Mouse (Mus musculus) neural tube, embryonic 15.5 days (tissue): ENCODE measurements around the gene Terb2. TPM values are rescaled to one million over a fixed set of nuclear protein-coding genes. Genes with fewer than 3 reads are reported as not detected.

Experiments
- ATAC-seq: fragments of 200-750 bp; cut with Nextera tagmentation; 2 replicates; pipeline ENCODE4 v1.8.0; 2017; ENCODE audit warnings: mild to moderate bottlenecking, moderate TSS enrichment, moderate library complexity; ENCODE audit not compliant: low FRiP score
- H3K27ac ChIP-seq: fragments of 300-500 bp; sonication (generic); replicated peaks from 2 replicates; pipeline ENCODE4 v1.5.1; 2015; ENCODE audit warnings: mild to moderate bottlenecking, inconsistent platforms
- H3K27me3 ChIP-seq: fragments of 300-500 bp; sonication (generic); replicated peaks from 2 replicates; pipeline ENCODE4 v1.6.1; 2015; ENCODE audit warnings: inconsistent platforms
- H3K36me3 ChIP-seq: fragments of 300-500 bp; sonication (generic); 2 replicates; pipeline ENCODE4 v1.6.1; 2015; ENCODE audit warnings: inconsistent platforms
- H3K4me1 ChIP-seq: fragments of 300-500 bp; sonication (generic); 2 replicates; pipeline ENCODE4 v1.6.1; 2015; ENCODE audit warnings: inconsistent platforms
- H3K4me2 ChIP-seq: fragments of 300-500 bp; sonication (generic); 2 replicates; pipeline ENCODE4 v1.6.1; 2015; ENCODE audit warnings: inconsistent platforms, mild to moderate bottlenecking, moderate library complexity
- H3K4me3 ChIP-seq: fragments of 300-500 bp; sonication (generic); replicated peaks from 2 replicates; pipeline ENCODE4 v1.5.1; 2015; ENCODE audit warnings: mild to moderate bottlenecking, inconsistent platforms
- H3K9ac ChIP-seq: fragments of 300-500 bp; sonication (generic); replicated peaks from 2 replicates; pipeline ENCODE4 v1.6.1; 2015; ENCODE audit warnings: mild to moderate bottlenecking, inconsistent platforms
- H3K9me3 ChIP-seq: fragments of 300-500 bp; sonication (generic); replicated peaks from 2 replicates; pipeline ENCODE4 v1.6.1; 2016; ENCODE audit warnings: inconsistent platforms
- WGBS: fragments of 180-500 bp; shearing (Covaris S2); methylation state at CpG from one replicate; pipeline ENCODE4 v1.1.7; 2015; ENCODE audit warnings: mixed read lengths; 5-methylcytosine and 5-hydroxymethylcytosine counted together
- polyA plus RNA-seq: library from polyadenylated mRNA; unstranded; fragments of >200 nt; fragmentation: Nextera tagmentation; extraction: Ambion mirVana; gene quantifications from 2 replicates; pipeline ENCODE4 v1.2.1, GENCODE M21; 2015

Gene Terb2
- not detected in 2 replicates for polyA plus RNA-seq

DNA sequence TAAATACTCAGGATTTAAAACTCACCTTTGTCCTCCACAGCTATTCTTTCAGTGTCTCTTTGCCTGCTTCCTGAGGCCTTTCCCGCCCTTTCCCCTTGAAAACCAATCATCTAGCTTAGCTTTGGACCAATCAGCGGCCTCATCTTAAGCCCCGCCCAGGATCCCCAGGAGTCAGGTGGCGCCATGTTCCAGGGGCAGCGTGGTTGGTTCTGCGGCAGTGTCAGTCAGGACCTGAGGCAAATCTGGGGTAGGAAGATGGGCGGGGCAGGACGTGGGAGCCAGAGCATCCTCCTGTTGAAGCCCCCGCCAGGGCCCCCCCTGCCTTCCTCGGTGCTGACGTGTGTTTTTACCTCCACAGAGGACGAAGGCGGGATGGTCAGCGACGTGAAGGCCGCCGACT, at the start of gene Terb2, which contains the start of gene Patl2:
Terb2 (plus strand) TSS at position 167 of the 400 bp plus-strand sequence.
Patl2 (minus strand) TSS at position 84 of the 400 bp plus-strand sequence.
- Histone ChIP-seq H3K4me1 (no peaks in the 10 kb centered on the region), H3K27ac (no peak within 1 kb of the TSS), H3K9ac (no peak within 1 kb of the TSS), H3K4me3 (no peak within 1 kb of the TSS), H3K9me3 (no peaks in the 10 kb centered on the region), H3K4me2 (no peak within 1 kb of the TSS), H3K27me3 (no peaks in the 10 kb centered on the region), H3K36me3 (no peaks in the 10 kb centered on the region)
- no peak for ATAC-seq
- 84% methylated on average over 17 of the region's 17 CpGs for WGBS

DNA sequence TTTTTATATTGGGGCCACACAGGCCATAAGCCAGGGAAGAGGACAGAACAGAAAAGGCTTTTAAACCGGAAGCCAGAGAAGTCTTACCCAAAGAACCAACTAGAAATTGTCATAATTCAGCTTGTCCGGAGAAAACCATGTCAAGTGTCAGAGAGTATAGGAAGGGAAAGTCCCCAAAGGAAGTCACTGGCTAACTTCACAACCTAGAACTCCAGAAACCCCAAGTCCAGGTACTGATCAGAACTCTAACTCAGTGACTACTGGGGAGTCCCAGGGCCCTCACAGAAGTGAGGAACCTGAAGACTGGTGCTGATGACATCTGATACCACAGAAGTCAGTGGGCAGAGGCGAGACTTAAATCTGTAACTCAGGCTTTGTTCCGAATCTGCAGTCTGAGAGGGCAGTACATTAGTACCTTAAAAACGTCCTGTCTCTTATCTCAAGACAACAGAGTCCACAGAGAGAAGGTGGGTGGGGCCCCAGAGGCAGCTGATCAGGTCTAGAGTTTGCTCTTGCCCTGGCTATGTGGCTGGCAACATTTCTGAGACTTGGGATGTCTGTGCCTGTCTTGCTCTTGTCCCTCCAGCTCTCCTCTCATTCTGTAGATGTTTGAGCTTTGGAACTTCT, 48.1 kb upstream of the Terb2 start:
- Histone ChIP-seq H3K9me3 (no peaks in the 10 kb centered on the region), H3K9ac (no peak overlapping the region), H3K27ac (no peak overlapping the region), H3K4me2 (no peak overlapping the region), H3K4me1 (no peaks in the 10 kb centered on the region), H3K36me3 (no peaks in the 10 kb centered on the region), H3K4me3 (no peak overlapping the region), H3K27me3 (no peaks in the 10 kb centered on the region)
- no peak for ATAC-seq
- 70% methylated on average over 5 of the region's 5 CpGs for WGBS

DNA sequence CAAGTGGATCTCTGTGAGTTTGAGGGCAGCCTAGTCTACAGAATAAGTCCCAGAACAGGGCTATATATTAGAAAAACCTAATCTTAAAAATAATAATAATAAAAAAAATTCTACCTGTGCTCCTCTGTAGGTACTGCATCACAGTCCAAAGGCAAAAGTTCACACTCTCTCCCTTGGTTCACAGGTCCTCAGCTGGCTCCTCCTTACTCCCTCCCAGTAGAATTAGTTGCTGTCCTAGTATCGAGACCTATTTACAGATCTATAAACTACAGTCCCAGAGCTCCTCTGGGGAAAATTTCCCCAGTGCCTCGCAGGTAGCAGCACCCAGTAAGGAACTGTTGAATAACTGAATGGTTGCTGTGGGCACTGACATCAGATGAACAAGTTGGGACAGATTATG, 45.3 kb upstream of the Terb2 start:
- H3K4me3 ChIP-seq: no peak overlapping the region
- no peak for ATAC-seq
- H3K9me3 ChIP-seq: no peaks in the 10 kb centered on the region
- H3K4me2 ChIP-seq: no peak overlapping the region
- no peak overlapping the region for H3K9ac ChIP-seq
- no peaks in the 10 kb centered on the region for H3K27me3 ChIP-seq
- H3K27ac ChIP-seq: no peak overlapping the region
- no peaks in the 10 kb centered on the region for H3K4me1 ChIP-seq
- no peaks in the 10 kb centered on the region for H3K36me3 ChIP-seq
- 86% methylated on average over 2 of the region's 2 CpGs for WGBS

- Histone ChIP-seq H3K27ac (no peak overlapping the region), H3K36me3 (no peaks in the 10 kb centered on the region), H3K9me3 (no peaks in the 10 kb centered on the region), H3K27me3 (no peaks in the 10 kb centered on the region), H3K4me3 (no peak overlapping the region), H3K4me1 (no peaks in the 10 kb centered on the region), H3K9ac (no peak overlapping the region), H3K4me2 (no peak overlapping the region)
- 82% methylated on average over 5 of the region's 5 CpGs for WGBS
- ATAC-seq: no peak
Observed at GRCm38 (mm10) chr2:122141332-122141967, 44.6 kb upstream of the Terb2 start.

DNA sequence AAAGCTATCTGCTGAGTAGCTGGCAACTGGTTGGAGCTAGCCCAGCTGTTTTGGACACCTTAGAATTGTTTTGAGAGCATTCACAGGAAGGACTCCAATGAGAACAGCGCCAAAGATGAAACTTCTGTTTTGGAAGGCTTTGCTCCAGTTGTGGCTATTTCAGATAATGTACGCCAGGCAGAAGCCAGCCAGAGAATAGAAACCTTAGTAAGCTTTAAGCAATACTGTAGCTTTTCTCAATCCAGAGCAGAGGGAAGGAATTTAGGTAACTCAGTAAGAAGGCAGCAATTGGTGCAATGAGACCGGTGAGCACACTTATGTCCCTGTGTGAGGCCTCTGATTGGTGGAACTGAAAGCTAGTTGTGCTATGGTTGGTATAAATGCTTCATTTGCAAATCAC, 43.0 kb upstream of the Terb2 start:
- 94% methylated on average over 3 of the region's 3 CpGs for WGBS

DNA sequence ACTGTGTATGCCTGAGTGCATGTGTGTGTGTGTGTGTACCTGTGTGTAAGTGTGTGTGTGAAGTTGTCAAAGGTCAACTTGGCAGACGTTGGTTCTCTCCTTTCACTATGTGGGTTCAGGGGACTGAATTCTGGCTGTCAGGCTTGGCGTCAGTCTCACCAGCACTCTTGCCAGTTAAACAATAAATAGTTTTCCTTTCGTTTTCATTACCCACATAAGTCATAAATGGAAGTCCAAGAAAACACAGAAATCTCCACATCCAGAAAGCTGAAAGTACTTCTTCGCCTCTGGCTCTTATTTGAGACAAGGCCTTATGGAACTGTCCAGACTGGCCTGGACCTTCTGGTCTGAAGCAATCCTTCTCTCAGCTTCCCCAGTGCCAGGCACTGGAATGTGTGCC, 40.3 kb upstream of the Terb2 start:
- no peaks in the 10 kb centered on the region for H3K36me3 ChIP-seq
- H3K9me3 ChIP-seq: no peaks in the 10 kb centered on the region
- H3K4me2 ChIP-seq: no peak overlapping the region
- H3K4me3 ChIP-seq: no peak overlapping the region
- H3K27me3 ChIP-seq: no peaks in the 10 kb centered on the region
- no peak for ATAC-seq
- H3K9ac ChIP-seq: no peak overlapping the region
- peaks cover 7% of the 10 kb centered on the region; the same call in 1 of the 2 replicates for H3K4me1 ChIP-seq
- H3K27ac ChIP-seq: no peak overlapping the region
- WGBS: 74% methylated on average over 4 of the region's 4 CpGs

More for the DNA sequence above, 43.0 kb upstream of the Terb2 start:
- Histone ChIP-seq H3K27me3 (no peaks in the 10 kb centered on the region), H3K9me3 (no peaks in the 10 kb centered on the region), H3K27ac (no peak overlapping the region), H3K36me3 (no peaks in the 10 kb centered on the region), H3K9ac (no peak overlapping the region), H3K4me2 (no peak overlapping the region), H3K4me1 (peaks cover 5% of the 10 kb centered on the region; the same call in 1 of the 2 replicates), H3K4me3 (no peak overlapping the region)
- ATAC-seq: no peak

GRCm38 (mm10) chr2:122146687-122147086, 39.4 kb upstream of the Terb2 start:
- WGBS: 70% methylated on average over 6 of the region's 6 CpGs
- Histone ChIP-seq H3K4me2 (peak overlapping the region; percentile 93; the same call in 1 of the 2 replicates), H3K36me3 (no peaks in the 10 kb centered on the region), H3K4me3 (no peak overlapping the region), H3K9me3 (no peaks in the 10 kb centered on the region), H3K4me1 (peaks cover 7% of the 10 kb centered on the region; the same call in 1 of the 2 replicates), H3K27ac (no peak overlapping the region), H3K9ac (no peak overlapping the region), H3K27me3 (no peaks in the 10 kb centered on the region)
- ATAC-seq: no peak

DNA sequence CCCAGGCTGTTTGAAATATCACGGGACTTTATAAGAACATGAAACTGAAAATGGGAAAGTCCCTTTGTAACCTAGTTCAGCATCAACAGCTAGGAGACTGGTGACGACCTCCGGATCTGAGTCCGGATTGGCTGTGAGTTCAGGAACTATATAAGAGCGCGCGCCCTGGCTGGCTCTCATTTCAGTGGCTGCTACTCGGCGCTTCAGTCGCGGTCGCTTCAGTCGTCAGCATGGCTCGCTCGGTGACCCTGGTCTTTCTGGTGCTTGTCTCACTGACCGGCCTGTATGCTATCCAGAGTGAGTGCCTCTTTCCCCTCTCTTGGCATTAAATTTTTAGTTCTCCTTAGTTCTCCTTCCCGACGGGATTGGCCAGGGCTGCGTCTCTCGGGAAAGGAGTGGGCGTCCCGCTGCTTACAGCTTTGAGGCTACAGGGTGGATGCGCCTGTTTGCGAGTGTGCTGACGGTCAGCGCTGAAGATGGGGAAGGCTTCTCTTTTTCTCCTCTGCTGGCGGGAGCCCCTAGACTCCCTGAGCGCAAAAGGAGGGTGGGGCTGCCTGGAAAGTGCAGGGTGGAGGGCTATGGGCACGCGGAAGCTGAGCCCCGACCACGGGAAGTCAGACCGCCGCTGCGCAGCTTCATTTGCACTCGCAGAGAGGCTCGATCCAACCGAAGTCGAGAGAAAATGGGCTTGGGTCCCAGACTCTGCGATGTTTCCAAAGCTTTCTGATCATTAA, 38.4 kb upstream of the Terb2 start, which contains the start of gene B2m:
B2m (plus strand) TSS at position 179 of the 734 bp plus-strand sequence.
- Histone ChIP-seq H3K9me3 (no peaks in the 10 kb centered on the region), H3K4me2 (peak within 1 kb of the TSS; percentile 93), H3K4me1 (peaks cover 7% of the 10 kb centered on the region; the same call in 1 of the 2 replicates), H3K4me3 (peak within 1 kb of the TSS; percentile 51), H3K27ac (peak within 1 kb of the TSS; percentile 68), H3K27me3 (no peaks in the 10 kb centered on the region), H3K36me3 (no peaks in the 10 kb centered on the region), H3K9ac (peak within 1 kb of the TSS; percentile 46)
- ATAC-seq: peak; percentile 99
- under 1% methylated on average over 40 of the region's 40 CpGs for WGBS

- peak overlapping the region; percentile 68; the same call in 1 of the 2 replicates for H3K27ac ChIP-seq
- no peaks in the 10 kb centered on the region for H3K36me3 ChIP-seq
- H3K9me3 ChIP-seq: no peaks in the 10 kb centered on the region
- H3K4me1 ChIP-seq: peaks cover 7% of the 10 kb centered on the region; the same call in 1 of the 2 replicates
- H3K4me3 ChIP-seq: peak overlapping the region; percentile 51
- peak overlapping the region; percentile 93 for H3K4me2 ChIP-seq
- ATAC-seq: no peak
- peak overlapping the region; percentile 46 for H3K9ac ChIP-seq
- 33% methylated on average over 18 of the region's 18 CpGs for WGBS
- no peaks in the 10 kb centered on the region for H3K27me3 ChIP-seq
Observed at GRCm38 (mm10) chr2:122148242-122148917, 37.7 kb upstream of the Terb2 start.

DNA sequence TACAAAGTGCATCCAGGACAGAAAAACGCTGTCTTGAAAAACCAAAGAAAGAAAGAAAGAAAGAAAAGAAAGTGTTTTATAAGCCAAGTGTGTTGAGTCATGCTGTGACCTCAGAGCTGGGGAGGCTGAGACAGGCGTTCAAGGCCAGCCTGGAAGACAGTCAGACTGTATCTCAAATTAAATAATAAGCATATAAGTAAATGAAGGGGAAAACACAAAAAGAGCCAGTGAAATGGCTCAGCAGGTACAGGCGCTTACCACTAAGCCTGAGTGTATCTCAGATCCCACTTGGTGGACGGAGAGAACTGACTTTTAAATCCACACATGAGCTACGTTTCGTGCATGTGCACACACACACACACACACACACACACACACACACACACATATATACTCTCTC, 36.8 kb upstream of the Terb2 start:
- Histone ChIP-seq H3K4me3 (no peak overlapping the region), H3K4me1 (peaks cover 7% of the 10 kb centered on the region; the same call in 1 of the 2 replicates), H3K4me2 (no peak overlapping the region), H3K36me3 (no peaks in the 10 kb centered on the region), H3K27ac (no peak overlapping the region), H3K27me3 (no peaks in the 10 kb centered on the region), H3K9ac (no peak overlapping the region), H3K9me3 (no peaks in the 10 kb centered on the region)
- no peak for ATAC-seq
- 98% methylated on average over 6 of the region's 6 CpGs for WGBS

DNA sequence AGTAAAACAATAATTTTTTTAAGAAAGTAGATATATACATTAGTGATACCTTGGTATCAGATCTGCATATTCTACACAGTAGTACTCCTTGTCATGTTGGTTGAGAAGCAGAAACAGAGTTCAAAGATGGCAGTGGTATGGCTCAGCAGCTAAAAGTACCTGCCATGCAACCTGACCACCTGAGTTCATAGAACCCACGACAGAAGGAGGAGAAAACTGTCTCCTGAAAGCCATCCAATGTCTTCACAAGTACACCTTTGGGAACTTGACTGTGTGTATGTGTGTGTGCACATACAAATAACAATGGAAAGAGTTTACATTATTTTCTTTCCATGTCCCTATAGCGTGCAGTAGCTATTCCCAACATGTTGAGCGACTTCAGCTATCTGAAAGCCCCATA, 36.4 kb upstream of the Terb2 start:
- no peak overlapping the region for H3K9ac ChIP-seq
- no peaks in the 10 kb centered on the region for H3K9me3 ChIP-seq
- 80% methylated on average over 3 of the region's 3 CpGs for WGBS

More for the DNA sequence above, 36.4 kb upstream of the Terb2 start:
- no peak for ATAC-seq
- no peaks in the 10 kb centered on the region for H3K36me3 ChIP-seq
- no peaks in the 10 kb centered on the region for H3K27me3 ChIP-seq
- H3K4me3 ChIP-seq: no peak overlapping the region
- H3K4me1 ChIP-seq: peaks cover 7% of the 10 kb centered on the region; the same call in 1 of the 2 replicates
- no peak overlapping the region for H3K27ac ChIP-seq
- H3K4me2 ChIP-seq: no peak overlapping the region
